Mouse (Mus musculus): ENCODE results near the gene Inip. TPM values are rescaled to one million over a fixed set of nuclear protein-coding genes. Genes with fewer than 3 reads are reported as not detected.

The Inip gene
- polyA plus RNA-seq, 1 experiment from 2014 or later: 103 TPM

DNA sequence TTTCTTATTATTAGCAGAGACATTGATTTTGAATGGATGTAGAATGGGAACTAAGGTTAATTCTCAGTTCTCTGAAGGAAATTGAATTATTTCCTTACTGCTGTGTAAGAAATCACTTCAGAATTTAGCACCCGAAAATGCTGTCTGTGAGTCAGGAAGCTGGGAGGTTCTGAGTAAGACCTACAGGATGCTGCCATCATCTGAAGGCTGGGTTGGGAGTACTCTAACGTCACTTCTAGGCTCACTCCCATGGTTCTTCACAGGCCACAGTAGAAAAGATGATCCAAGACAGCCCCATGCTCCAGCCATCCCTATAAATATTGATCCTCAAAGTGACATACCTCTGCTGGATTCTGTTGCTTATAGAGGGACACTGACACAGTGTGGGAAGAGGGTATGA is 6.1 kb upstream of the Inip start:
- Histone ChIP-seq H3K27me3 (ENCODE audit: control insufficient read depth, insufficient read depth, low read length) (no peaks in the 10 kb centered on the region), H3K27ac (replicated peaks; ENCODE audit: low read depth, low read length) (no peak overlapping the region), H3K36me3 (replicated peaks; ENCODE audit: control insufficient read depth, insufficient read depth, low read depth, low read length) (no peaks in the 10 kb centered on the region), H3K4me1 (ENCODE audit: control insufficient read depth, insufficient read depth, low read length) (peaks cover 3% of the 10 kb centered on the region; the same call in 1 of the 2 replicates), H3K4me2 (ENCODE audit: low read depth, low read length) (no peak overlapping the region), H3K9me3 (replicated peaks; ENCODE audit: control insufficient read depth, low read length) (no peaks in the 10 kb centered on the region), H3K9ac (replicated peaks; ENCODE audit: low read length) (no peak overlapping the region), H3K4me3 (ENCODE audit: low read depth, low read length) (no peak overlapping the region)
- DNase-seq (ENCODE audit: low spot score): no peak
- 66% methylated on average over 2 of the region's 2 CpGs for WGBS
- no peak for ATAC-seq (replicated peaks; ENCODE audit: insufficient number of reproducible peaks, low FRiP score, low TSS enrichment, low read depth)

DNA sequence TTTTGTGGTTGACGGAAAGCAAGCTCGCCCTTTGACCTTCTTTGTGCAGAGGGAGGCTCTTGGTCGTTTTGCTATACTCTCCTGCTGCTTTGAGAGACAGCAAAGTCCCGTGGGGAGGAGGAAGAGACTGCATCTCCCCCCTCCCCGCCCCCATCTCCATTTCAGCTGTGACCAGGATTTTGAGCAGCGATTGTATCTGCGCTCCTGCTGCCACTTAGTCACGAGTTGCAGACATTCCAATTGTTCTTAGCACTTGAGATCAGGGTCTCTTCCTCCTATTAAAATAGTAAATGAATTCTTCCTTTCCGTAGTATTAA is 5.4 kb upstream of the Inip start:
- no peaks in the 10 kb centered on the region for H3K27me3 ChIP-seq (ENCODE audit: control insufficient read depth, insufficient read depth, low read length)
- H3K9ac ChIP-seq (replicated peaks; ENCODE audit: low read length): peak overlapping the region; percentile 70
- no peaks in the 10 kb centered on the region for H3K36me3 ChIP-seq (replicated peaks; ENCODE audit: control insufficient read depth, insufficient read depth, low read depth, low read length)
- peak overlapping the region; percentile 98 for H3K4me2 ChIP-seq (ENCODE audit: low read depth, low read length)
- 2% methylated on average over 9 of the region's 9 CpGs for WGBS
- no peak for DNase-seq (ENCODE audit: low spot score)
- H3K4me3 ChIP-seq (ENCODE audit: low read depth, low read length): peak overlapping the region; percentile 66
- peaks cover 3% of the 10 kb centered on the region; the same call in 1 of the 2 replicates for H3K4me1 ChIP-seq (ENCODE audit: control insufficient read depth, insufficient read depth, low read length)
- H3K27ac ChIP-seq (replicated peaks; ENCODE audit: low read depth, low read length): no peak overlapping the region
- ATAC-seq (replicated peaks; ENCODE audit: insufficient number of reproducible peaks, low FRiP score, low TSS enrichment, low read depth): no peak
- no peaks in the 10 kb centered on the region for H3K9me3 ChIP-seq (replicated peaks; ENCODE audit: control insufficient read depth, low read length)

DNA sequence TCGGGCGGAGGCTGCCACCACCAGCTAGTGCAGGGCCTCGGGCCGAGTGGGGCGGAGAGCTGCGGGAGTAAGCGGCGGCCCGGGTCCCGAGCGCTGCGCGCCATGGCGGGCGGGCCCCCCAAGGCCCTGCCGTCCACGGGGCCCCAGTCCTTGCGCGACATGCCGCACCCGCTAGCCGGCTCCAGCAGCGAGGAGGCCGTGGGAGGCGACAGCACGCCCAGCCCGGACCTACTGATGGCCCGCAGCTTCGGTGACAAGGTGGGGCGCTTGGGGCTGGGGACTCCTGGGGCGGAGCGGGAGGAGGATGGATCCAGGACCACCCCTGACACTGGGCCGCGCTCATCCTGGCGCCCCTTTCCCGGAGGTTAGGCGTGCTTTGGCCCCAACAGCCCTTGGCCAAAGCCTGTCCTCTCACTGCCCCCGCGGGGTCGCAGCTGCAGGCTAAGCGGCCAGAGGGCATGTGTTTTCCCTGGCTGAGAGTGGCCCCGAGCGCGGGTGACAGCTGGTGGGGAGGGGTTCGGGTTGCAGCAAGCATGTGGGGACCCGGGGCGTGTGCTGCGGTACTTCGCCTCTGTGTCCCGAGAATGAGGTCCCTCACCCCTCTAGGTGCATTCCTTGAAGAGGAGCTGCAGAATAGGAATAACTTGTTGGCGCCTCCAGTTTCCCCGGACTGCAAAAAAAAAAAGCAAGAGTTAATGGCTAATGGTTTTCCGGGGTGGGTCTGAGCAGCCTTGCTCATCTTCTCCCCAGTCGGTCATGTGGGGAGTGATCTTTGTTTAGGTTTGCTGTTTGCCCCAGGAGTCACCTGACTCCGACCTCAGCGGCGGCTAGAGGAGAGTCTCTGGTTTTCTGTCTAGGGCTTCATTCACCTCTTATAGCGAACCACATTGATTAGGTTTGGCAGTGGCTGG is 4.8 kb upstream of the Inip start:
- no peaks in the 10 kb centered on the region for H3K9me3 ChIP-seq (replicated peaks; ENCODE audit: control insufficient read depth, low read length)
- DNase-seq (ENCODE audit: low spot score) (peak; percentile 31), ATAC-seq (replicated peaks; ENCODE audit: insufficient number of reproducible peaks, low FRiP score, low TSS enrichment, low read depth) (peak; percentile 82)
- peaks cover 3% of the 10 kb centered on the region; the same call in 1 of the 2 replicates for H3K4me1 ChIP-seq (ENCODE audit: control insufficient read depth, insufficient read depth, low read length)
- WGBS: under 1% methylated on average over 52 of the region's 58 CpGs
- H3K4me2 ChIP-seq (ENCODE audit: low read depth, low read length): peak overlapping the region; percentile 98
- H3K36me3 ChIP-seq (replicated peaks; ENCODE audit: control insufficient read depth, insufficient read depth, low read depth, low read length): no peaks in the 10 kb centered on the region
- H3K27me3 ChIP-seq (ENCODE audit: control insufficient read depth, insufficient read depth, low read length): no peaks in the 10 kb centered on the region
- H3K9ac ChIP-seq (replicated peaks; ENCODE audit: low read length): peak overlapping the region; percentile 70
- no peak overlapping the region; the same call in 1 of the 2 replicates for H3K27ac ChIP-seq (replicated peaks; ENCODE audit: low read depth, low read length)
- peak overlapping the region; percentile 66 for H3K4me3 ChIP-seq (ENCODE audit: low read depth, low read length)

DNA sequence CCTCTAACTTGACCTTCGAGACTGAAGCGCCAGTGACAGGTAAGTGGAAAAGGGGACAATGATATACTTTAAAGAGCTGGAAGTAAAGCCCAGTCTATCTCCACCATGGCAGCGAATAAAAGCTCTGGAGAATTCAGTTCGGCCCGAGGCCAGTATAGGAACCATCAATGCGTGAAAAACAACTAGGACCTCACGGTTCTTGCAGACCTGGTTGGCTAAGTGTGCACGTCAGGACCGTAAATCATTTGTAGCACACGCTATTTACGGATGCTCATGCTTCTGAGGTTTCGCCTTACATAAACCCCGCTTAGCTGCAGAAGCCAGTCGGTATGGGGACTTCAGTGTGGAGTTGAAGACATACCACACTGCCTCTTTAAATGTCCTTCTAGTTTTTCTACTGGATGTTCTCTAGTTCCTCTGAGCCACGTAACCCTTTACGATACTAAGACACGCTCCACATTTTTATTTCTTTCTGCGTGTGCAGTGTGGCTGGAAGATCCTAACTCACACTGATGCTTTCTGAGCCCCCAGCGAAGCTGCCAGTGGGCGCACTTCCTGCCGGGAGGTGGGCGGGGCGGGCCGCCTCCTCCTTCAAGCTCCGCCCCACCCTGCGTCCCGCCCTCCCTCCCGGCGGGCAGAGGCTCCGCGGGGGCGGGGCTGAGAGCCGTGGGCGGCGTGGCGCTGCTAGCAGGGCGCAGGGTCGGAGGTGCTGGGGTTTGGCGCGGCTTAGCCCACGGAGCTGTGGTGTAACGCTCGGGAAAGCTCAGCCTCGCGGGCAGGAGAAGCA is 4.0 kb upstream of the Inip start, which contains the start of gene Snx30:
TSS of gene Snx30 (plus strand) at position 660 of the 787 bp plus-strand sequence.
- H3K9me3 ChIP-seq (replicated peaks; ENCODE audit: control insufficient read depth, low read length): no peaks in the 10 kb centered on the region
- WGBS: 2% methylated on average over 44 of the region's 45 CpGs

DNA sequence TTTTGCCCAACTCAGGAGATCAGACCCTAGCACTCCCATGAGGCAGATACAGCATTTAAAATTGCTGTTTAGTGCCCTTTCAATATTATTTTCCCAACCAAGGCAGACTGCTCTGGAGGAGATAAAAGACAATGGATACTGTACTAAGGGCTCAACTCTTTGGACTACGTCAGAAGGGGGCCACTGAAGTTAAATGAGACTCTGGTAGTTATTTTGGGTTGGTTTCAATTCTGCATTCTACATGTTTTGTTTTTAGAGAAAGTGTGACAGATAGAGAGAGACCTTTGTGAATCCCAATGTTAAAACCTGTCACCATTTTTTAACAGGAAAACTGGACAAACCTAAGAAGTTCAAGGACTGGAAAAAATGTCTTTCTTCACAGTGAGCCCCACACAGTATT is 3.4 kb upstream of the Inip start:
- no peaks in the 10 kb centered on the region for H3K36me3 ChIP-seq (replicated peaks; ENCODE audit: control insufficient read depth, insufficient read depth, low read depth, low read length)
- WGBS: 79% methylated on average over 1 of the region's 1 CpGs
- H3K9me3 ChIP-seq (replicated peaks; ENCODE audit: control insufficient read depth, low read length): no peaks in the 10 kb centered on the region
- ATAC-seq (replicated peaks; ENCODE audit: insufficient number of reproducible peaks, low FRiP score, low TSS enrichment, low read depth) (no peak), DNase-seq (ENCODE audit: low spot score) (no peak)
- no peak overlapping the region; the same call in 1 of the 2 replicates for H3K9ac ChIP-seq (replicated peaks; ENCODE audit: low read length)
- H3K4me2 ChIP-seq (ENCODE audit: low read depth, low read length): peak overlapping the region; percentile 98
- no peaks in the 10 kb centered on the region for H3K27me3 ChIP-seq (ENCODE audit: control insufficient read depth, insufficient read depth, low read length)
- H3K4me3 ChIP-seq (ENCODE audit: low read depth, low read length): peak overlapping the region; percentile 66; the same call in 1 of the 2 replicates
- H3K4me1 ChIP-seq (ENCODE audit: control insufficient read depth, insufficient read depth, low read length): peaks cover 3% of the 10 kb centered on the region; the same call in 1 of the 2 replicates
- H3K27ac ChIP-seq (replicated peaks; ENCODE audit: low read depth, low read length): no peak overlapping the region

More for the DNA sequence above, 4.0 kb upstream of the Inip start, which contains the start of gene Snx30:
- H3K9ac ChIP-seq (replicated peaks; ENCODE audit: low read length): peak within 1 kb of the TSS; percentile 70
- DNase-seq (ENCODE audit: low spot score) (peak; percentile 93), ATAC-seq (replicated peaks; ENCODE audit: insufficient number of reproducible peaks, low FRiP score, low TSS enrichment, low read depth) (peak; percentile 90)
- peaks cover 3% of the 10 kb centered on the region; the same call in 1 of the 2 replicates for H3K4me1 ChIP-seq (ENCODE audit: control insufficient read depth, insufficient read depth, low read length)
- H3K4me3 ChIP-seq (ENCODE audit: low read depth, low read length): peak within 1 kb of the TSS; percentile 66
- H3K27me3 ChIP-seq (ENCODE audit: control insufficient read depth, insufficient read depth, low read length): no peaks in the 10 kb centered on the region
- no peaks in the 10 kb centered on the region for H3K36me3 ChIP-seq (replicated peaks; ENCODE audit: control insufficient read depth, insufficient read depth, low read depth, low read length)
- H3K4me2 ChIP-seq (ENCODE audit: low read depth, low read length): peak within 1 kb of the TSS; percentile 98
- H3K27ac ChIP-seq (replicated peaks; ENCODE audit: low read depth, low read length): no peak within 1 kb of the TSS; the same call in 1 of the 2 replicates

DNA sequence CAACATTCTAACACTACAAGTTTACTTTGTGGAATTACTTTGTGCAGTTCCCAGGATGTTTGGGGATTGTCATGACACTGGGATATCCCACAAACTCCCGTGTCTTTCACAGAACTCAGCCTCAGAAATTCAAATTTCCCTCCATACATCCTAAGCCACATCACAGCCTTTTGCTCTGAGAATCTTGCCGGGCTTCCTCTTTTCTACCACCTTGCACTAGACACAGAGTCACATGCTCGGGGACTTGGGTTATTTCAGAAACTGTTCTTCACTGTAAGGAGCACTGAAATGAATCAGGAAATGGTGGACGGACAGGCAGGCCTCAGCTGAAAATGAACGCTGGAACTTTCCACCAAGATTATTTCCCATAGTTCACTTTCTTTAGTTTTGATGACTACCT is 2.0 kb upstream of the Inip start:
- Histone ChIP-seq H3K4me3 (ENCODE audit: low read depth, low read length) (no peak overlapping the region), H3K27me3 (ENCODE audit: control insufficient read depth, insufficient read depth, low read length) (no peaks in the 10 kb centered on the region), H3K9ac (replicated peaks; ENCODE audit: low read length) (no peak overlapping the region), H3K4me1 (ENCODE audit: control insufficient read depth, insufficient read depth, low read length) (peaks cover 3% of the 10 kb centered on the region; the same call in 1 of the 2 replicates), H3K4me2 (ENCODE audit: low read depth, low read length) (no peak overlapping the region), H3K36me3 (replicated peaks; ENCODE audit: control insufficient read depth, insufficient read depth, low read depth, low read length) (no peaks in the 10 kb centered on the region), H3K9me3 (replicated peaks; ENCODE audit: control insufficient read depth, low read length) (no peaks in the 10 kb centered on the region), H3K27ac (replicated peaks; ENCODE audit: low read depth, low read length) (no peak overlapping the region)
- WGBS: 81% methylated on average over 5 of the region's 5 CpGs
- no peak for ATAC-seq (replicated peaks; ENCODE audit: insufficient number of reproducible peaks, low FRiP score, low TSS enrichment, low read depth)
- DNase-seq (ENCODE audit: low spot score): no peak

DNA sequence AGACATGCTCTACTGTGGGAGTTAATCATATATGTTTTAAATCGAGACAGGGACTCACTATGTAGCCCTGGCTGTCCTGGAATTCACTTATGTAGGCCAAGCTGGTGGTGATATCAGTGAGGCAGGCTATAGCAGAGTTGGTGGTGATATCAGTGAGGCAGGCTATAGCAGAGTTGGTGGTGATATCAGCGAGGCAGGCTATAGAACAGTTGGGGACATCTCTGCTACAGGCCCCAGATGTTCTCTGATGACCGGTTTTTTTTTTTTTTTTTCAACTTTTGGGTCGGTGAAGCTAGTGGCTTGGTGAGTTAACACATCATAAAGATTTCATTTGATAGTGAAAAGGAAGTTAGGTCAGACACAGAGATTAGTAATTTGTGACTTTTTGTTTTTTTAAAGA is 1.4 kb upstream of the Inip start:
- Histone ChIP-seq H3K4me1 (ENCODE audit: control insufficient read depth, insufficient read depth, low read length) (peaks cover 3% of the 10 kb centered on the region; the same call in 1 of the 2 replicates), H3K4me3 (ENCODE audit: low read depth, low read length) (no peak overlapping the region), H3K4me2 (ENCODE audit: low read depth, low read length) (no peak overlapping the region), H3K27ac (replicated peaks; ENCODE audit: low read depth, low read length) (no peak overlapping the region), H3K36me3 (replicated peaks; ENCODE audit: control insufficient read depth, insufficient read depth, low read depth, low read length) (no peaks in the 10 kb centered on the region), H3K9ac (replicated peaks; ENCODE audit: low read length) (no peak overlapping the region), H3K9me3 (replicated peaks; ENCODE audit: control insufficient read depth, low read length) (no peaks in the 10 kb centered on the region), H3K27me3 (ENCODE audit: control insufficient read depth, insufficient read depth, low read length) (no peaks in the 10 kb centered on the region)
- ATAC-seq (replicated peaks; ENCODE audit: insufficient number of reproducible peaks, low FRiP score, low TSS enrichment, low read depth): no peak
- DNase-seq (ENCODE audit: low spot score): no peak
- WGBS: 65% methylated on average over 4 of the region's 4 CpGs

Data from embryonic facial prominence, embryonic 11.5 days (tissue).